Mouse (Mus musculus): ENCODE results near the gene Hoxc9. TPM values are rescaled to one million over a fixed set of nuclear protein-coding genes. Genes with fewer than 3 reads are reported as not detected.

Hoxc9 gene
- not detected for total RNA-seq (2021)

DNA sequence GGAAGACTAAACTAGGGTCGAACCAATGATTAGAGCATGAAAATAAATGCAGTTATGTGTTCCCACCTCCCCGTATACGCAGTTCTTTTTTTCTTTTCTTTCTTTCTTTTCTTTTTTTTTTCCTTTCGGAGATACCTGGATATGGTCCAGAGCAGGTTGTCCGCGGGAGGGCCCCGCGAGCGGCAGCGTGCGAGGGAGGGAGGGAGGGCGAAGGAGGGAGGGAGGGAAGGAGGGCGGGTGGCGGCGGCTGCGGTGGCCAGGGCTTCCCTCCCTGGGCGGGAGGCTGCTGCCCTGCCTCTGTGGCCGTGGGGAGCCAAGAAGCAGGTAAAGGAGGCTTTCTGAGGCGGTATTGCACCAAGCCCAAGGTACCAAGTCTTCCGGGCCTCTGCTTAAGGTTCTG lies at the start of gene Hoxc9:
Gene Hoxc9 (plus strand): TSS at position 269 of the 400 bp plus-strand sequence.
- DNase-seq (ENCODE audit: extremely low spot score in 1 of 2, low spot score in 1 of 2), result no peak

DNA sequence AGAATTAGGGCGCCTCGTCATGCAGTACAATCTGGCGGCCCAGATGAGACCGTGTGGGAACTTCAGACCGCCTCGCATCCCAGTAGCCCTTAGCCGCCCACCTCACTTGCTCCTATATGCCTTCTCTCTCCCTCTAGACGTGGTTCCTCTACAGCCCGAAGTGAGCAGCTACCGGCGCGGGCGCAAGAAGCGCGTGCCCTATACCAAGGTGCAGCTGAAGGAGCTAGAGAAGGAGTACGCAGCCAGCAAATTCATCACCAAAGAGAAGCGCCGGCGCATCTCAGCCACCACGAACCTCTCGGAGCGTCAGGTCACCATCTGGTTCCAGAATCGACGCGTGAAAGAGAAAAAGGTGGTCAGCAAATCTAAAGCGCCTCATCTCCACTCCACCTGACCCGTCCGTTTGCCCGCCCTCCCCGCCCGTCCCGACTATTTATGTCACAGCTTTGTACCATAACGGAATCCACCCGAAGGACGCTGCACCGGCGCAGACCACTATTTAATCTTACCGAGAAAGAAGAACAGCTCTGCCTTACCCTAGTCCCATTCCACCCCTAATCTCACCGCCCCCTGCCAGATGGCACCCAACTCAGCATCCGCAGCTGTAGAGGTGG lies 49.1 kb upstream of the Hoxc9 start:
- DNase-seq (ENCODE audit: extremely low spot score in 1 of 2, low spot score in 1 of 2), result no peak

DNA sequence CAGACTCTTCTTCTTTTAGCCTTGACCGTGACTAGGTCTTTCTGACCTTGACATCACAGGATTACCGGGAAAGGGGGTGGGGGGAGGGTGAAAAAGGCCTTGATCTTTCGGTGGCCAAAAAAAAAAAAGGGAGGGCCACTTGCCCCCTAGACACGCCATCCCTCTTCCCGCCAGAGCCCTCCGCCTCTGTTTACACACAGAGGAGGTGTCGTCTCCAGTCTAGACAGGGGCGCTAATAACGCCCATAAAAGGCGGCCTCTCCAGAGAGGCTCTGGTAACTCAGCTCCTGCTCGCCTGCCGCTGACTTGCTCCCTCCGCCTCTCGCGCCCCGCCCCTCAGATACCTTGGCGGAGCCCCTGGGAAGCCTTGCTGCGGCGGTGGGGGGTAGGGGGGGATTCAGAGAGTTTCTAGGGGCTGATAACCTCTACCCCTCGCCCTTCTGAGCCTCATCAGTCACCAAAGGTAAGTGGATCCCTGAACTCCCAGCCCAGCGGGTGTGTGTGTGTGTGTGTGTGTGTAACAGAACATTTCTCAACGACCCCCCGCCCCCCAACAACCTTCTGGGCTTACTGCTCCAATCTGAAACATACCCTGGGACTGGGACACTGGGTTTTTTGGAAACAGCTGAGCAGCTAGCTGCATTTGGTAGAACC lies 44.4 kb upstream of the Hoxc9 start:
- no peak for DNase-seq (ENCODE audit: extremely low spot score in 1 of 2, low spot score in 1 of 2)

- no peak for DNase-seq (ENCODE audit: extremely low spot score in 1 of 2, low spot score in 1 of 2)
Measured at GRCm38 (mm10) chr15:102934438-102934837, 41.8 kb upstream of the Hoxc9 start.

DNA sequence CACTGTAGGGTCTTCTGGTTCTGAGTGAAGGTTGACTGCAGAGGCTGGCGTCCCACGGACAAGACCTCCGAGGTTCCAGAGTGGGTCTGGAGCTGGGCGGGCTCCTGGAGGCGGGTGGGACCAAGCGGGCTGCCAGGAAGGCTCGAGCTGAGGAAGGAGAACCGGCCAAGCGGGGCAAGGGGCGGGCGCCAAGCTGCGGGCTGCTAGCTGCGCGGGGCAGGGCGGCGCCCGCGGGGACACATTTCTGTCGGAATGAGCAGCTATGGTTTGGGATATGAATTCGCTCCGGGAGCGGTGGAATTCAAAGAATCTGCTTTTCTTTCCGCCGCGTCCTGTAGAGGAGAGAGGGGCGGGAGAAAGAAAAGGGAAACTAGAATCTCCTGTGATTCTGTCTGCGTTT lies 41.3 kb upstream of the Hoxc9 start:
- DNase-seq (ENCODE audit: extremely low spot score in 1 of 2, low spot score in 1 of 2), result no peak

GRCm38 (mm10) chr15:102936279-102936972 lies 39.8 kb upstream of the Hoxc9 start, which contains the start of gene Hoxc12:
Gene Hoxc12, plus strand, starts transcription at chr15:102936757.
- DNase-seq (ENCODE audit: extremely low spot score in 1 of 2, low spot score in 1 of 2), result no peak

- DNase-seq (ENCODE audit: extremely low spot score in 1 of 2, low spot score in 1 of 2), result no peak
Measured at GRCm38 (mm10) chr15:102937036-102937666, 39.1 kb upstream of the Hoxc9 start.

- DNase-seq (ENCODE audit: extremely low spot score in 1 of 2, low spot score in 1 of 2), result no peak
Measured at GRCm38 (mm10) chr15:102939256-102940155, 36.7 kb upstream of the Hoxc9 start.

- no peak for DNase-seq (ENCODE audit: extremely low spot score in 1 of 2, low spot score in 1 of 2)
Measured at GRCm38 (mm10) chr15:102942739-102943467, 33.3 kb upstream of the Hoxc9 start.

DNA sequence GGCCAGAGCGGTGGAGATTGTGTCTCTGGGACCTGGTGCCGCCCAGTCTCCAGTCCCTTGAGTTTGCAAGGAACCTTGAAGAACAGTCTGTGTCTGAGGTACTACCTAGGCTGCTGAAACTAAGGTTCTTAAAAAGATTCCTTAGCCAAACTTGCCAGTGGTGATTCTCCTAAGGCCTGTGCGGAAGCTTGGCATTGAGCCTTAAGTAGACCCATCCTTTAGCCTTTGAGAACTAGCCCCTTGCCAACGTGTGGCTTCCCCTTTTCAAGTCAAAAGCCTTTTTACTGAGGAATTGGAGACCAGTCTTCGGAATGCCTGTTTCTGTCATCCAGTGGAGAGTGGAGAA lies 32.8 kb upstream of the Hoxc9 start:
- no peak for DNase-seq (ENCODE audit: extremely low spot score in 1 of 2, low spot score in 1 of 2)

- no peak for DNase-seq (ENCODE audit: extremely low spot score in 1 of 2, low spot score in 1 of 2)
Measured at GRCm38 (mm10) chr15:102945185-102946077, 30.8 kb upstream of the Hoxc9 start.

DNA sequence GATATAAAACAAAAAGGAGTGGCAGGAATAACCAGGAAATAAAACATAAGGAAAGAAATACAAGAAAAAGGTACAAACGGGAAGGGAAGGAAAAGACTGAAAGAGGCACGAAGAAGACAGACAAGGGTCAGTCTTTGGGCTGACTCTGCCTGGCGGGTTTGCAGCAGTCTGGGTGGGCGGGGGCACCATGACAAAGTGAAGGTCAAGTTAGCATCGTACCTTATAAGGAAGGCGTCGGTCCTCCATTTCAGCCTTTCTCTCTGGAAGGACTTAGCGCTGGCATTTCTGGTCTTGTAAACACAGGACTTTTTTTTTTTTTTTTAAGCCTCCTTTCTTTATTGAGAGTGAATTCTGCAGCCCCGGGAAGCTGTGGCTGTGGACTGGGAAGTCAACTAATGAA lies 29.0 kb upstream of the Hoxc9 start:
- no peak for DNase-seq (ENCODE audit: extremely low spot score in 1 of 2, low spot score in 1 of 2)

DNA sequence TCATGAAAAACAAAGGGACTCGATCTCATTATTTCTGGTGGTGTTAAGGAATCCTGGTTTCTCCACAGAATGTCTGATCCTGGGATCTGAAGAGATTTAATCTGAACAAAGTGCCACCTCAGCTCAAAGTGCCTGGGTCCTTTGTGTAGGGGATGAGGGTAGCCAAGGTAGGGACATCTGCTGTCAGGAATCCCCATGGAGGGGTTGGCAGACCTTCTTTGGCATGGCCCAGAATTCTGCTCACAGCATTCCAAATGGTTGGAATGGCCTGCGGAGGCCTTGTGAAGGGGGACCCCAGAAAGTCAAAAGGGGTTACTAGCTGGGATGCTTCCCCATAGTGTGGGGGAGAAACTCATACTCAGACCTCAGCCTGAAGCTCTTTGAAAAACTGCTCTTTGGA lies 27.4 kb upstream of the Hoxc9 start:
- no peak for DNase-seq (ENCODE audit: extremely low spot score in 1 of 2, low spot score in 1 of 2)

- no peak for DNase-seq (ENCODE audit: extremely low spot score in 1 of 2, low spot score in 1 of 2)
Measured at GRCm38 (mm10) chr15:102949696-102950095, 26.5 kb upstream of the Hoxc9 start.

- no peak for DNase-seq (ENCODE audit: extremely low spot score in 1 of 2, low spot score in 1 of 2)
Measured at GRCm38 (mm10) chr15:102950877-102951276, 25.4 kb upstream of the Hoxc9 start.

DNA sequence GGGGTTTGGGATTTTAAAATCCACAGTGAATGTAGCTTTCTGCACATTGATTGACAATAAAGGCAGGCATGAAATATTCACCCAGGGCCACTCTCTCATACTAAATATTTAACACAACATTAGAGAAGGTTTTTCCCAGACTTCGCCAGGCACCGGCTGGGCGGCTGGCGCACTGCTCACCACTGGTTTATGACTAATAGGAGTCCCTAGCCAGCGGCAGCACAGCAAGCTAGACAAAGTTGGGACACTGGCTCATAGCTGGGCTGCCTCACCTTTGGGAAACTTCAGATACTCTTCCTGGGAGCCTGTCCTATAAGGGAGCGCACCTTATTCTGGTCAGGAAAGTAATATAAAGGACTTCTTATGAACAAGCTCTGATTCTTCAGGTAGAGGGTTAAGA lies 22.7 kb upstream of the Hoxc9 start:
- DNase-seq (ENCODE audit: extremely low spot score in 1 of 2, low spot score in 1 of 2), result no peak

DNA sequence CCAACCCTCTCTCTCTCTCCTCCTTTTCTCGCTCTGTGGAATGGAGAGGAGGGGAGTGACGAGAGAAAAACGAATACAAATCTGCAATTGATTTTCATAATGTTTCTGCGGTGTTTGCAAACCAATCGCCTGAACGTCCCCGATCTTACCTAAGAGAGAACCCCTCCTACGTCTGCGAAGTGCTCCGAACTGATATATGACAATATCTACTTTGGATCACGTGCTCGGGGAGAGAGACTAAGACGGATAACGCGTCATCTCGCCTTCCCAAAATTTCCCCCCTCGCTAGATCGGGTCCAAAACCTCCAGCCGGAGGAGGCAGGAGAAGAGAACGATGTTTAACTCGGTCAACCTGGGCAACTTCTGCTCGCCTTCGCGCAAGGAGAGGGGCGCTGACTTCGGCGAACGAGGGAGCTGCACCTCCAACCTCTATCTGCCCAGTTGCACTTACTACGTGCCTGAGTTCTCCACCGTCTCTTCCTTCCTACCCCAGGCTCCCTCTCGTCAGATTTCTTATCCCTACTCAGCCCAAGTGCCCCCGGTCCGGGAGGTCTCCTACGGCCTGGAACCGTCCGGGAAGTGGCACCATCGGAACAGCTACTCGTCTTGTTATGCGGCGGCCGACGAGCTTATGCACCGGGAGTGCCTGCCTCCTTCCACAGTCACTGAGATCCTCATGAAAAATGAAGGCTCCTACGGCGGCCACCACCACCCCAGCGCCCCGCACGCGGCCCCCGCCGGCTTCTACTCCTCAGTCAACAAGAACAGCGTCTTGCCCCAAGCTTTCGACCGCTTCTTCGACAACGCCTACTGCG lies 21.8 kb upstream of the Hoxc9 start, which contains the start of gene Hoxc11:
Gene Hoxc11 (plus strand): TSS at position 236 of the 815 bp plus-strand sequence.
- DNase-seq (ENCODE audit: extremely low spot score in 1 of 2, low spot score in 1 of 2), result no peak

DNA sequence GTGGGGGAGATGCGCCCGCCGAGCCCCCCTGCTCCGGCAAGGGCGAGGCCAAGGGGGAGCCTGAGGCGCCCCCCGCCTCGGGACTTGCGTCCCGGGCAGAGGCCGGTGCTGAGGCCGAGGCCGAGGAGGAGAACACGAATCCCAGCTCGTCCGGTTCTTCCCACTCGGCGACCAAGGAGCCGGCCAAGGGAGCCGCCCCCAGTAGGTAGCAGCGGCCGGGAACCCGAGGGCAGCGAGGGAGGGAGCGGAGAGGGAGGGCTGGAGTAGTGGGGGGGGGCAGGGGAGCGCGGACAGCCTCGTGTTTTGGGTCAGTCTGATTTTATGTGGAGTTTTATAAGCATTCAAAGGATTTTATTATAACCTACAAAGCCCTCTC lies 21.2 kb upstream of the Hoxc9 start:
- no peak for DNase-seq (ENCODE audit: extremely low spot score in 1 of 2, low spot score in 1 of 2)
